Mouse (Mus musculus) urinary bladder, adult 18-20 months (tissue): ENCODE measurements around the gene Inha.

ENCODE experiments used
- DNase-seq, 2 experiments: peaks; one replicate each; pipeline ENCODE4 v3.0.0; 2022; ENCODE audit warnings: low spot score in 2 of 2, mixed read lengths in 2 of 2

Gene Inha

GRCm38 (mm10) chr1:75490785-75491551 lies 15.9 kb upstream of the Inha start:
- no peak for DNase-seq

- DNase-seq: no peak
Measured at GRCm38 (mm10) chr1:75492579-75493170, 14.2 kb upstream of the Inha start.

- DNase-seq: no peak
Measured at GRCm38 (mm10) chr1:75494878-75495548, 11.9 kb upstream of the Inha start.

GRCm38 (mm10) chr1:75498897-75499296 lies 8.0 kb upstream of the Inha start:
- DNase-seq: no peak

- DNase-seq: no peak
Measured at GRCm38 (mm10) chr1:75499441-75499840, 7.4 kb upstream of the Inha start.

- DNase-seq: no peak
Measured at GRCm38 (mm10) chr1:75501905-75502304, 5.0 kb upstream of the Inha start.

- DNase-seq: no peak
Measured at GRCm38 (mm10) chr1:75502945-75503650, 3.8 kb upstream of the Inha start.

- DNase-seq: no peak
Measured at GRCm38 (mm10) chr1:75503651-75503980, 3.3 kb upstream of the Inha start.

GRCm38 (mm10) chr1:75504256-75505045 lies 2.4 kb upstream of the Inha start:
- no peak for DNase-seq

- peak; percentile 26 to 60 for DNase-seq
Measured at GRCm38 (mm10) chr1:75505159-75505955, 1.5 kb upstream of the Inha start.

- peak; percentile 33 to 37 for DNase-seq
Measured at GRCm38 (mm10) chr1:75505956-75506831, 683 bp upstream of the Inha start, which contains the start of gene Obsl1. Gene Obsl1, minus strand, starts transcription at chr1:75506452.

GRCm38 (mm10) chr1:75509586-75509985 lies 2.7 kb downstream of the Inha start:
- no peak for DNase-seq

GRCm38 (mm10) chr1:75510154-75510553 lies 3.3 kb downstream of the Inha start:
- DNase-seq: no peak

GRCm38 (mm10) chr1:75511437-75512210 lies 4.7 kb downstream of the Inha start:
- no peak for DNase-seq

GRCm38 (mm10) chr1:75512550-75512949 lies 5.7 kb downstream of the Inha start:
- DNase-seq: no peak

GRCm38 (mm10) chr1:75516703-75517380 lies 10.0 kb downstream of the Inha start:
- DNase-seq: no peak

GRCm38 (mm10) chr1:75517984-75518383 lies 11.1 kb downstream of the Inha start:
- no peak for DNase-seq

- no peak for DNase-seq
Measured at GRCm38 (mm10) chr1:75518427-75518826, 11.6 kb downstream of the Inha start.
